Mouse (Mus musculus): ENCODE results near the gene Swi5. TPM values are rescaled to one million over a fixed set of nuclear protein-coding genes. Genes with fewer than 3 reads are reported as not detected.
"Not testable (repeated sequence)": the region's sequence is repeated elsewhere in the genome, so short reads cannot be mapped to it uniquely, and the experiment has no call there.

The Swi5 gene
- total RNA-seq, 2 experiments from 2014 or later = 320 to 438 TPM

DNA sequence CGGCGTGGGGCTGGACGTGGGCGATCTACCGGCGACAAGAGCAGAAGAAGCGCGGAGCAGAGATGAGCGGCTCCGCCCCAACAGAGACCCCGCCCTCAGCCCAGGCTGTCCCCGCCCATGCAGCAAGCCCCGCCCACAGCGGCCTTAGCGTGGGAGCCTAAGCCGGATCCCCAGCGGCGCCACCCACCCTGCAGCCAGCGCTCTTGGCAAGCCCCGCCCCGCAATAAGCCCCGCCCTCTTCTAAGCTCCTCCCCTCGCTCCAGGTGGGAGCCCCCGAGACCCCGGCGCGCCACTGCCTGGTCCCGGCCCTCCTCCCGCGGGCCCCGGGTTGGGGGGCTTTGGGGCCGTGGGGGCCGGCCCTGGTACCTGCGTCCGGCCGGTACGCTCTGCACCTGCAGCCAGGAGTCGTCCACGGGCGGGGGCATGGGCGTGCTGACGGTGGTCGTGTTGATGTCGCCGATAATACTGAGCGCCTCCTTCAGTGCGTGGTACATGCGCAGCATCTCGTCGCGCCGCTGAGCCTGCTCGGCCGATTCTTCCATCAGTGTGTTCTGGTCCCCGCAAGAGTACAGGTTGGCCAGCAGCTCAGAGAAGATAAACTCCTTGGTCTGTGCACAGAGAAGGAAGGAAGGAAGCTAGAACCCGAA lies 24.6 kb upstream of the Swi5 start:
- peak; percentile 80 for ATAC-seq (replicated peaks; ENCODE audit: low FRiP score, low TSS enrichment, poor library complexity, severe bottlenecking)

DNA sequence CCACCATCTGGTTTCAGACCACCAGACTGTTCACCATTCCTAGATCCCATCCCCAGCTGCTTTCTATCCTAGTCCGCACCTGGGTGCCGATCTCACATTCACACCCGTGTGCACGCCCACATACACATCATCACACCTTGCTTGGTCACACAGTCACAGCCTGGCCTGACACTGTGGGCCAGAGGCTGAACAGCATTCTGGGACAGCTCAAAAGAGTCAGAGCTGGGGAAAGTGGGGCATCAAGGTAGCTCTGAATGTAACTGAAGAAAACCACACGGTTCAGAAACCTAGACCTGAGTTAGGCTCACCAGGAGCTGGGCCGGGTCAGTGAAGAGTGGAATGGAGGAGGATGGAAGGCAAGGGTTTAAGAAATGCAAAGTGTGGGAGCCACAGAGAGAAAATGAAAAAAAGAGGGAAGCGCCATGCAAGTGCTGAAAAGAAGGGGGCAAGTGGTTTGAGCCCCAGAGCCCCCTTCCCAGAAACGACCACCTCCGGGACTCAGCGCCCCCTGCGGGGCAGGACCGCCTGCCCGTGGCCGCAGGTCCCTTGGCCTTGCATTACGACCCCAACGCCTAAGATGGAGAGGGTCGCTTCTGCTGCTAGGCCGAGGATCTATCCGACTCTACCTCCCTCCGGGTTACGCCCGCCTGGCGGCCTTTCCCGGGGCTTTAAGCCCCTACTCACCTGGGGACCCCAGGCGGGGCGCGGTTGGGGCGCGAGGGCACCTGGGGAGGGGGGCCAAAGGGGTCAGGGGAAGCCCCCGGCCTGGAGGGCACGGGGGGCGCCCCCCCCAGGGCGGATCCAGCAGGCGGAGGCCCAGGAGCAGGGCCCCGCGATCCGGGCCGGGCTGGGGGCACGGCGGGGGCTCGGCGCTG lies 23.8 kb upstream of the Swi5 start:
- ATAC-seq (replicated peaks; ENCODE audit: low FRiP score, low TSS enrichment, poor library complexity, severe bottlenecking) = no peak

DNA sequence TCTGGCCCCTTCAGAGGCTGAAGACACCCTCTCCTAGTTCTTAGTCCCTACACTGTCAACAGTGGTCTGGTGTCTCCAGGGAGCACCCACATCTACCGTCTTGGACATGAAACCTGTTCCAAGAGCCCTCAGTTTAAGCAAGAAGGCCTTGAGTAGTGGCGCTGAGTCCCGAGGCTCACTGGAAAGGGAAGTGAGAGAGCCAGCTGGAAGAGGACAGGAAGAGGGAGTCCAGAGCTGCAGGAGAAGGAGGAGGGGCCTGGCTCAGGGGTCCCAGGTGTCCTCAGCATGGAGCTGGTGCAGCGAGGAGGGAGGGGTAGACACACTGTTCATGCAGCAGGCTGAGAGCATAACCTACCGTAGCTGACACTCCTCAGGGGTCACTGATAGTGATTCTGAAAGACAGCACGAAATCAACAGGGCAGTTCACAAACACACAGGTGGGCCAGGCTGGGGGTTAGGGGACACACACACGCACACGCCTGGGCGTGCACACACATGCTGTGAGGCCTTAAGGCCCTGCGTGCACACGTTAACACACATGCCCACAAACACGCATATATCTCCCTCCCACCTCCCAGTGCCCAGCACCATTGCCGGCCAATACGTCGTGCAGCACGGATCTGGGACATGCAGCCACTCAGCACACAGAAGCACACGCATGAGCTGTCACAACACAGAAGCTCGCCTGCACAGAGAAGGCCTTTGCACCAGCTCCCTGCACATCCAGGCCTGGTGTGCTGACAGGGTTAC lies 22.4 kb upstream of the Swi5 start:
- no peak for ATAC-seq (replicated peaks; ENCODE audit: low FRiP score, low TSS enrichment, poor library complexity, severe bottlenecking)

DNA sequence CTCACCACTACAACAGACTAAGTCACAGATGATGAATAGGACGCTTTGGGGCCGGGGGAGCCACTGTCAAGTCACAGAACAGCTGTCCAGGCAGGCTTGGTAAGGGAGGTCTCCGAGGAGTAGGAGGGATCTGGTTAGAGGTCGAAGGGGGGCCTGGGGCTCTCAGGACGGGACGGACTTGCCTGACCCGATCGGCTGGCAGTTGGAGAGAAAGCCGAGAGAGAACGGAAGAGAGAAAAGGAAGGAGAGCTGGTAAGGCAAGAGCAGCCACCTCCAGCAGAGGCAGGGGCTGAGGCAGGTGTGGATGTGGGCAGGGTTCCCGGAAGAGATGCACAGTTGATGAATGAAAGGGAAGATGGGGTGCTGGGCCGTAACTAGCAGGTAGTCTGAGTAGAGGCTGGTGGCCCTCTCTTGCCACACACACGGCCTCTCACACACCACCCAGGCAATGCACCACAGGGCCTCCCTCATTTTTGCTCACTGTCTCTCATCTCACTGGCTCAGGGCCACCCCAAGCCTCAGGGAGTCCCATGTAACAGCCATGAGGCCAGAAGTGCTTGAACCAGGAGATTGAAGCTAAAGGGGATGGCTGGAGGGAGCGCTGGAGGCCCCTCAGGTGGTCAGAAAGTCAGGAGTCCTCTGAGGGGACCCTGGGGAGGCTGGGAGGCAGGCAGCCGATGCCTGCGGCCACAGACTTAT lies 21.1 kb upstream of the Swi5 start:
- no peak for ATAC-seq (replicated peaks; ENCODE audit: low FRiP score, low TSS enrichment, poor library complexity, severe bottlenecking)

DNA sequence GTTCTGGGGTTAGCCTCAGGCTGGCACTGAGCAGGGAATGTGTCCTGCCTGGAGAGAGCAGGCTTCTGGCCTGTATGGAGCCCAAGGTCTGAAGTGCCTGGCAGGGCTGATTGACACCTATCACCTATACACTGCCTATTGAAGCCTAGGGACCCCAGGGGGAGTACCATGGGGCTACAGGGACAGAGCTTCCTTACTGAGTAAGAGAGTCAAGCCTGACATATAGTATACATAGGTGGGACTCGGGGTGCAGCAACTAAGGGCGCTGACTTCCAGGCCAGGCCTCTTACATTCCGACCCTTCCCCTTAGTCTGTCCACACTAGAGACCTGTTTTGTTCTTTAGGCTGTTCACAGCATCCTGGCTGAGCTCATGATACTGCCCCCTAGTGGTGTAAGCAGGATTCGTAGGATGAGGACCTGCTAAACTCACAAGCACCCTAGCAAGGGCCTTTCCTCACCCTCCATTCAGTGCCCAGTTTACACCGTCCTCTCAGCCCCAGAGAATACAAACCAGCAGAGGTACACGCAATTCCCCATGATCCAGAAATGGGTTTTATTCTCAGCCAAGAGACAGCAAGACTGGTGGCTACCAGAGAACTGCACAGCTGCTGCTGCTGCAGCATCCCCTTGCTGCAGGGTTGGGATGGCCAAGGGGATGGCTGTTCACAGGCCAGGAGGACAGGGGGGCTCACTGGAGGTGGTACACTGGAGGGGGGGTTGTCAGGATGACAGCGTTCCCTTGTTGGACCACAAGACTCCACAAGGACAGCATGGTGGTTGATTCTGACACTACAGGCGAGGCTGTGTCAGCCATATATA lies 20.3 kb upstream of the Swi5 start:
- ATAC-seq (replicated peaks; ENCODE audit: low FRiP score, low TSS enrichment, poor library complexity, severe bottlenecking) = no peak

GRCm38 (mm10) chr2:32307247-32307798 lies 19.4 kb upstream of the Swi5 start:
- ATAC-seq (replicated peaks; ENCODE audit: low FRiP score, low TSS enrichment, poor library complexity, severe bottlenecking) = no peak

DNA sequence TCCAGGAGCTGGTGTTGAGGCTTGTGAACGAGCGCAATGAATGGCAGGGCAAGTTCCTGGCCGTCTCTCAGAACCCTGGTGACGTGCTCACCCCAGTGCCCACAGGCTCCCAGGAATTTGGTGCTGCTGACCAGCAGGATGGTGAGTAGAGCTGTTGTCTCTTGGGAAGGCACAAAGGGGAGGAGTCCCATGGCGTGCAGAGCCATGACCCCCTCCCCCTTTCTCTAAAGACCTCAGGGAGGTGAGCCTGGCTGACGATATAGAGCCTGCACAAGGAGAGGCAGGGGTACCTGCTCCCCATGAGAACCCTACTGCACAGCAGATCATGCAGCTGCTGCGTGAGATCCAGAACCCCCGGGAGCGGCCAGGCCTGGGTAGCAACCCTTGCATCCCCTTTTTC lies 18.3 kb upstream of the Swi5 start:
- no peak for ATAC-seq (replicated peaks; ENCODE audit: low FRiP score, low TSS enrichment, poor library complexity, severe bottlenecking)

DNA sequence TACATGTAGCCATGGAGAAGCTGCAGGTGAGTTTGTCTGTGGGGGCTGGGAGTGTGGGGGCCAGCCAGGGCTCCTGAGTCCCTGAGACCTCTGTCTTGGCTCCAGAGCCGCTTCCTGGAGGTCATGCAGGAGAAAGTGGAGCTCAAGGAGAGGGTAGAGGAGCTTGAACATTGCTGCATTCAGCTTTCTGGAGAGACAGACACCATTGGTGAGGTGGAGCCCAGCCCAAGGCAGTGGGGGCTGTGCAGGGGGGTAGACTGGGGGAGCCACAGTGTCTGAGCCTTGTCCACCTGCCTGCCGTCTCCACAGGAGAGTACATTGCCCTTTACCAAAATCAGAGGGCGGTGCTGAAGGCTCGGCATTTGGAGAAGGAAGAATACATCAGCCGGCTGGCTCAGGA lies 17.8 kb upstream of the Swi5 start:
- no peak for ATAC-seq (replicated peaks; ENCODE audit: low FRiP score, low TSS enrichment, poor library complexity, severe bottlenecking)

- ATAC-seq (replicated peaks; ENCODE audit: low FRiP score, low TSS enrichment, poor library complexity, severe bottlenecking) = peak; percentile 72
Observed at GRCm38 (mm10) chr2:32304145-32304832, 16.4 kb upstream of the Swi5 start.

DNA sequence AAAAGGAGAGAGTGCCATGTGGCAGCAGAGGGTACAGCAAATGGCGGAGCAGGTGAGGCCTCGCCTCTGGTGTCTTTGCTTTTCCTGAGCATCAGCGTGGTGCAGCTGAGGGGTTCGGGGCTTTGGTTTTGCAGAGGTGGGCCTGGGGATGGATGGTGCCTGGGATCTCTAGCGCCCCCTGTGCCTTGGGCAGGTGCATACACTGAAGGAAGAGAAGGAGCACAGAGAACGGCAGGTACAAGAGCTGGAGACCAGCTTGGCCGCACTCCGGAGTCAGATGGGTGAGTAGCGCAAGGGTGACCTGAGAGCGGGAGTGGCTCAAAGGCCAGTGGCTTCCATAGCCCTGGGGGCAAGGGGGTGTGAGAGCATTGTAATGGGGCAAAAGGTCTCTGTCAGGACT lies 15.1 kb upstream of the Swi5 start:
- ATAC-seq (replicated peaks; ENCODE audit: low FRiP score, low TSS enrichment, poor library complexity, severe bottlenecking) = 0 out of 2 replicates have a peak, but pooled peaks have one; percentile 39

- ATAC-seq (replicated peaks; ENCODE audit: low FRiP score, low TSS enrichment, poor library complexity, severe bottlenecking) = no peak
Observed at GRCm38 (mm10) chr2:32299469-32299868, 11.6 kb upstream of the Swi5 start.

GRCm38 (mm10) chr2:32295842-32296241 lies 8.0 kb upstream of the Swi5 start:
- ATAC-seq (replicated peaks; ENCODE audit: low FRiP score, low TSS enrichment, poor library complexity, severe bottlenecking) = not testable (repeated sequence)

DNA sequence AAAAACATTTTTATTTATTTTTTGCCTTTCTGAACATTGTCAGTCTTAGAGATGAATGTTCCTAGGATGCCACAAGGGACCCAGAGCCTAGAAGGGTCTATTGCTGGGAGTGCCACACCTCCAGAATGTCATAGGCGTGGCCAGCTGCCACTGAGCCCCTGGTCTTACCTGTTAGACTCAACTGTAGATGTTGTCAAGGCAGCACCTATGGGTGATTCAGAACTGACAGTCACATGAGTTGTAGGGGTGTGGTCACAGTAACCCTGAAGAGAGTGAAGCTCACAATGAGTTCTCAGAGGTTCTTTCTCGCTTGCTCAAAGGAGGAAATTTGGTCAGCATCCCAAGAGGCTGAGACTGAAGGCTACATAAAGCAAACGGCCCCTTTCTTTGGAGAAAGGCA lies 7.4 kb upstream of the Swi5 start:
- ATAC-seq (replicated peaks; ENCODE audit: low FRiP score, low TSS enrichment, poor library complexity, severe bottlenecking) = no peak

GRCm38 (mm10) chr2:32294348-32294747 lies 6.5 kb upstream of the Swi5 start:
- ATAC-seq (replicated peaks; ENCODE audit: low FRiP score, low TSS enrichment, poor library complexity, severe bottlenecking) = no peak

DNA sequence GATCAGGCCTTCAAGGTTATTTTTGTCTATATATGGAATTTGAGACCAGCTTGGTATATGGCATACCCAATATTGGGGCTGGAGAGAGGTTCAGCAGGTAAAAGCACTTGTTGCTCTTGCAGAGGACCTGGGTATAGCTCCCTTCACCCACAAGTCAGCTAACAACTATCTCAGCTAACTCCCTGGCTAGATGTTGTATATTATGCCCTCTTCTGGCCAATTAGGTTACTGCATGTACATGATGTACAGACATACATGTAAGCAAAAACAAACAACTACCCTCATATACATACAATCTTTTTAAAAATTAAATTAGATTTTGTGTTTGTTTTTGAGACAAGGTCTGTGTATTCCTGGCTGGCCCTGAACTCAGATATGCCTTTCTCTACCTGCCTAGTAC lies 1.7 kb upstream of the Swi5 start:
- ATAC-seq (replicated peaks; ENCODE audit: low FRiP score, low TSS enrichment, poor library complexity, severe bottlenecking) = no peak; the same call in 1 of the 2 replicates

GRCm38 (mm10) chr2:32288371-32288931 lies 576 bp upstream of the Swi5 start:
- ATAC-seq (replicated peaks; ENCODE audit: low FRiP score, low TSS enrichment, poor library complexity, severe bottlenecking) = peak; percentile 50

DNA sequence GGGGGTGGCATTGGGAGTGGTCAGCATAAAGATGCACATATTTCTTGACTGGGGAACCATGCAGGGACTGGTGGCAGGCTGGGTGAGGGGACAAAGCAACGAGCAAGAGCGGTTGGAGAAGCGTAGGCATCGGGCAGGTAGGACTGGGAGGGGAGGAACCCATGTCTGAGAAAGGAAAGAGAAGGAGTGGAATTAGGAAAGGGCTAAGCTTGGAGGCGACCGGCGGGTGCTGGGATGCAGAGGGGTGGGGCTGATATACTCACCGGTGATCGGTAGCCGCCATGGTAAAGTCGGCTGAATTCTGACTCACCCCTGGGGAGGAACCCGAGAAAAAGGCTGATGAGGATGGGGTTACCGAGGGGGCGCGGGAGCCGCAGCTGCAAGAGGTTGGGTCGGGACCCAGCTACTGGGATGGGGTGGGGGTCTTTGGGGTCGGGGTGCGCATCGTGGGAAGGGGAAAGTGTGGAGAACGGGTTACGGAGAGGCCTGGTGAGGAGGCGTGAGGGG lies 488 bp downstream of the Swi5 start, which contains the start of gene Golga2:
Gene Golga2 (plus strand): TSS at position 51 of the 507 bp plus-strand sequence.
- no peak for ATAC-seq (replicated peaks; ENCODE audit: low FRiP score, low TSS enrichment, poor library complexity, severe bottlenecking)

Measured in megakaryocyte-erythroid progenitor cell, adult 5-6 weeks (primary cell).